Mouse (Mus musculus) adipocyte (in vitro differentiated cells): ENCODE results near the gene Sgip1.

Source experiments
- DNase-seq: peaks from one replicate; pipeline ENCODE4 v3.0.0-alpha.2; 2016; ENCODE audit warnings: low spot score

The Sgip1 gene

DNA sequence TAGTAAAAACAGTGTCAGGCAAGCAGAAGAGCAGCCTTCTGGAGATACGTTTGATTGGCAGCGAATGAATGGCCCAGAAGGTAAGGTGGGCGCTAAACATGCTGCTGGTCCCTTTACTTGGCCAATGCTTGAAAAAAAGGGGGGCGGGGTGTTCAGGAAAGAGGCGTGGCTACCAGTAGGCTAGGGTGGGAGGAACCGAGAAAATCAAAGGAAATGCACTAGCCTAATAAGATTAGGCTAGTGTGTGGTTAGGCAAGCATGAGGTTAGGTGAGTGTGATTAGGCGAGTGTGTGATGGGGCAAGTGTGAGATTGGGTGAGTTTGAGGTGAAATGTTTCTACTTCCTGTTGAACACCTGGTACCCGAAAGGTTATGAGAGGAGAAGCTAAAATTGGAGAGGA is at the start of gene Sgip1:
Gene Sgip1, plus strand, starts transcription at position 11 of the 400 bp plus-strand sequence.
- DNase-seq: no peak

DNA sequence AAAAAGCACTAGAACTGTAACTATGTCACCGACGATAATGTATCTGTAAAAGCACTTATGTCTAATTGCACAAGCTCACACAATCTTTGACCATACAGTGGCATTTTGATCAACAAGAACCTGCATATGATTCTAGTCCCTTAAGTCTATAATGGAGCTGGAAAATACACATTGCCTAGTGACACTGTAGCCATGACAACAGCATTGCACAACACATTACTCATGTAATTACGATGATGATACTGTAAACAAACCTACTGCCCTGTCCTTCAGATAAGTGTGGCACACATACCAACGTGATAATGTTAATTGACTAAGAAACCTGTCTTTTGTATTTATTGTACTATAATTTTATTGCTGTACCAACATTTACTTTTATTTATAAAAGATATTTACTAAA is 49.7 kb upstream of the Sgip1 start:
- DNase-seq: no peak

DNA sequence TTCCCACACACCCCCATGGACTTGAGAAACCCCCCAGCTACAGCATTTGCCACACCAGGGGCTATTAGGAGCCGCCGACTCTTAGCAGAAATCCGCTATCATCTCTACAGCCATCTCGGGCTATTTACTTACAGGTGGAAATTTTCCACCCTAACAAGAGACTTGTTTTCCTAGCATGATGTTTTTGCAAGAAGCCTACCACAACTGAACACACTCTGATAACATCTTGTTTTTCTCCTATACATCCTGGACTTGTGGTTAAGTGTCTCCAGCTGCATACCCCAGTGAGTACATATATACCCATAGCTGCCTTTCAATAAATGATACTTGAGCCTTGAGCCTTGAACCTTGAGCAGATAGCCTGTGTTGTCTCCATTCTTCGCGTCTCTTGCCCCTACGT is 43.1 kb upstream of the Sgip1 start:
- DNase-seq: no peak

DNA sequence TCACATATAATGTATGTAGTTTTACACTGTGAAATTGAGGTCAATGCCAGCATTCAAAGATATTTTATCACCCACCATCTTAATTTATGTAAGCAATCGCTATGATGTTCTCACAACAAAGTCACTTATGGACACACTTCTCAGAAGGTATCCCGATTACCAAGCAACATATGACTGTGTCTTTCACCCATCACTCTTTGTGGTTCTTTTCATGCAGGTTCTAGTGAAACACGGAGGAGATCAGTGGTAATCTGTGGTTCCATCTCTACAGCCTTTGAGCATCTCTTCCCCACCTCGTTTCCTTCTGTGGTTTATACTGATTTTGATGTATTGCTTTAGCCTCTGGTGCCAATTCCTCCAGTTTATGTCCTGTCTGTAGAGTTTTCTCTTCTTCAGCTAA is 29.4 kb upstream of the Sgip1 start:
- DNase-seq: no peak

DNA sequence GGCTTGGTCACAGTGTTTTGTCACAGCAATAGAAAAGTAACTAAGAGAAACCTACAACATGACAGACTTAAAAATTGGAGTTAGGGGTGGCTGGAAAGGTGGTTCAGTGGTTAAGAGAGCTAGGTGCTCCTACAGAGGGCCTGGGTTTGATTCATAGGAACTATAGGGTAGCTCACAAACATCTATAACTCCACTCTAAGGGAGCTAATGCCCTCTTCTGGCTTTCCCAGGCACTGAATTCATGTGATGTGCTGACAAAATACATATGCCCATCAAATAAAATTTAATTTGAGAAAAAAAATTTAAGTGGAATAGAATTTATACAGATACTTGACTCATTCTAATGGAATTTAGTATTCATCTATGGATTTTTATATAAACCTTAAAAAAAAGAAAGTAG is 25.6 kb upstream of the Sgip1 start:
- DNase-seq: no peak

DNA sequence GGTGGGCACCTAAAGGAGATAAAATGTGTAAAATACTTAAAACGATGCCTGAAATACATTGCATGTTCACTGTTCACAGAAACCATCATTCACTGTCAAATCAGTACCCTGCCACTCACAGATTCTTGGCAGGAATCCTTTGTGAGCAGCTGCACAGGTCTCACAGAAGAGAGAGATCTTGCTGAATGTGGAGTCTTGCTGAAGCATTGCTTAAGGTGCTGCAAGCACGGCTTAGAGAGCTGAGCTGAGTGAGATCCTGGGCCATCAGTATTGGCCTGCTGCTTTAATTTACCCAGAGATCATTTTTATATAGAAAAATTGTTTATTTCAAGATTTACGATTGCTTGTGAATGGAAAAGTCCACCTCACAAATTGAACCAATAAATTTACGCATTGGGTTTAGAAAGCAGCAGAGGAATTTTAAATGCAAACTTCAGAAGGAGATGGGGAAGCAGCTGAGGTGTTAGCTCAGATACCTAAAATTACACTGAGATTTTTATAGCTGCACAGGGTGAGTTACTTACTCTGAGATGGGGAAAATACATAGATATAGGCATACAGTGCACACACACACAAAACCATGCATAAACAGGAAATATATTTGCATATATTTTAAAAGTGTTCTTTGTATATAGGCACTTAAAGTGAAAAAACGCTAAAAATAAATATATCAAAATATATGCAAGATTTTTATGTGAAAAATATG is 23.8 kb upstream of the Sgip1 start:
- DNase-seq: no peak

DNA sequence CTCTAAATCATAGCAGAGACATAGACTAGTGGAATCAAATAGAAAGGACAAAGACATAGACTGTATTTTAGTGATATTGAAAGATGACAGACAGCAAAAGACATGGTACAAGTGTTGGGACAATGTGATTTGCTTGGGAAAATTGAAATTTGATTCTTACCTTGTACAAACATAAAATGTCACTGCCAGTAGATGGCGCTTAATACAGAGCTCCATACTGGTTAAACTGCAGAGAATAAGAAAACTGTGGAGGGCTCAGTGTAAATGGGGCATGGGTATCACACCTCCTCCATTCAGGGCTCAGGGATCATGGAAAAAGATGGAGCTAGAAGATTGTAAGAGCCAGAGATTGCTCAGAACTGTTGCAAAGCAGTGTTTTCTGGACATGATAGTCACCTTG is 21.6 kb upstream of the Sgip1 start:
- DNase-seq: peak; percentile 22

DNA sequence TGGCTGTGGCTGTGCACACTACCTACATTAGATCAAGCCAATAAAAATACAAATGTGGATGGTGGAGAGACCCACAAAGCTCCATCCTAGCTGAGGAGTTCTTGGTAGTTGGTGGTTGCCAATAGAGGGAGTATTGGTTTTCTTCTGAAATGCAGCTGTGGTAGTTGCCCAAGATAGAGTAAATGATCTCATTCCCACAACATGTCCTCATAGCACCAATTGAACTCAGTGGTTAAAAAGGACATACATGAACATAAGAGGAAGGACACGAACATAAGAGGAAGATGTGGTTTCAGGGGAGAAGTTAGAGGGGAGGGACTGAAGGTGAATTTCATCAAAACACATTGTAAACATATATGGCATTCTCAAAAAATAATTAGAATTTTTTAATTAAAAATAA is 21.1 kb upstream of the Sgip1 start:
- DNase-seq: no peak

DNA sequence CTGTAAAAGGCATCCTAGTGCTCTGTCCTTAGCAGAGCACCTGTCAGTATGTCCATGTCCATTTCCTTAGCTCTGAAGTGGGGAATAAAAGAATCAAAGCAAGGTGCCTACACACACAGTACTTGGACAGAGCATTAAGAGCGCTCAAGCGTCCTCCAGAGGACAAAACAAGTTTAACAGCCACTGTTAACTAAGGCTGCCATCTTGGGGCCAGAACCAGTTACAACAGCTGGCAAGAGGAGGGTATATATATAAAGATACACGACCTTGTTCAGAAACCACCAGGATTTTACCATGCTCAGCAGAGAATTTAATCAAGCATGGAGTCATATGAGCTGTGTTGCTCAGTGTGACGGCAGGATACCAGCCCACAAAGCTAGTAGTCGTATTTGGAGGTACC is 16.7 kb upstream of the Sgip1 start:
- DNase-seq: no peak

DNA sequence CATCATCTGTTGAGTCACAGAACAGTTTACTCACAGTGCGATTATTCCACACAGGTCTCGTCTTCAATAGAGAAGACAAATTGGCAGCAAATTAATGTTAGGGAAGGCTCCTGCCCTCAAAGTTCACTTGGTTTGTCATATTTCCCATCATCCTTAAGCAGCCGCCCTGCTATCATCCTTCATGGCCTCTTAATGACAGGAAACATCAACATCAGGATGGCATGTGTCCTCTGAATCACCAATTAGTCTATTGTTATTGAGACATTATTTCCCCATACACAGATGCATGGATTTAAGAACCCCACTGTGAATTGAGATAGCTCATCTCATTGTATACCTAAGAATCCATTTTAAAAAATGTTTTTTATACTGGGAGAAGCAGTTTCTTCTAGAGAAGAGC is 10.1 kb upstream of the Sgip1 start:
- no peak for DNase-seq

DNA sequence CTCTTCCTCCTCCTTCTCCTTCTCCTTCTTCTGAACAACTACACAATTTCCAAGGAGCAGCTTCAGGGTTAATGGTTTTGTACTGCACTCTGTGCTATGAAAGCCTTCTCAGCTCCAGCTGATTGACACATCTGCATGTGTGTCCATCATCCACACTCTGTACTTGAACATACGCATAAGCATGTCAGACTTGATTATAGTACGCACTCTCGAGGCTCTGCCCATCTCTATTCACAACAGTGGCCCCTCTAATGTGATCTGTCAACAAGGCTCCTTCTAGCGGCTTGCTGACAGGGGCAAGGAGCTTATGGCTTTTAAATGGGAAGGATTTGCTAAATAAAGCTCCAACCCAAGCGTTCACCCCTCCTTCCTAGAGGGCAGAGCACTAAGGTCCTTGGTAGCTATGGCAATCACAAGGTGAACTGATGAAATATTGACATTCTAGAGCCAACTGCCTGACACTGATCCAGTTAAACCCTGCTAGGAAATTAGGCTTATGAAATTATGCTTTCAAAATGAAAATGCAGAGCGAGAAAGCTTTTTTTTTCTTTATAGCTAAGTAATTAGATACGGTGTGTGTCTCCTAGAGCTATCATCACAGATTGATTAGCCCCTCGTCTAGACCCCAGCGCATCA is 7.0 kb upstream of the Sgip1 start:
- no peak for DNase-seq

DNA sequence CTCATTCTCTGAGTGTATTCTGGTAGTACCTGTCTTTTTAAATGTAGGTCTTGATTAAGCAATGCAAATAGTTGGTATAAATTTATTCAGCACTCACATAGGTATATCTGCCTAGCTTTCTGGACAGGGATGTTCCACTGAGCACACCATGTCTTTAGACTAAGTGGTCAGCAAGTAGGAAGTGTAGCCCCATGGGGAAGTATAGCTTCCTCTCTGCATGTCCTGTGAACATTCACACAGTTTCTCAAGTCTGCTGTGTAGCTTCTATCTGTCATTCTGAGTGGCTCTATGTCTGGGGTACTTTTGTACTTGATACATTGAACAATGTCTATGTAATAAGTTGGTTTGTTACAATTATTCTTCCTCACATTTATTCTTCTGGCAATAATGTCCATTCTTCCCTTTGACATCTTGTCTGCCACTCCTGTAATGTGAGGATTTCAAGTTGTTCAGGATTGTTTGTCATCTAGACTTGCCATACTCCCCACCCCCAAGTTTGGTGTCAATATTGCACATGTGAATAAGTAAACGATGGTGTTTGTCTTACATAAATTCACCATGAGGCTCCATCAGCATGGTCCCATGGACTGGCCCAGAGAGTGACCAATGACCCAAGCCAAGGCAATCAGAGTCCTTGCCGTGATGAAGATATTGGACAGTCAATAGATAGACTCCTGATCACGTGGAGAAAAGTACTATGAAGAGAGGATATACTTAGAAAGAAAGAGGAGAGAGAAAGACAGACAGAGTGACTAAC is 12.4 kb downstream of the Sgip1 start:
- DNase-seq: no peak

DNA sequence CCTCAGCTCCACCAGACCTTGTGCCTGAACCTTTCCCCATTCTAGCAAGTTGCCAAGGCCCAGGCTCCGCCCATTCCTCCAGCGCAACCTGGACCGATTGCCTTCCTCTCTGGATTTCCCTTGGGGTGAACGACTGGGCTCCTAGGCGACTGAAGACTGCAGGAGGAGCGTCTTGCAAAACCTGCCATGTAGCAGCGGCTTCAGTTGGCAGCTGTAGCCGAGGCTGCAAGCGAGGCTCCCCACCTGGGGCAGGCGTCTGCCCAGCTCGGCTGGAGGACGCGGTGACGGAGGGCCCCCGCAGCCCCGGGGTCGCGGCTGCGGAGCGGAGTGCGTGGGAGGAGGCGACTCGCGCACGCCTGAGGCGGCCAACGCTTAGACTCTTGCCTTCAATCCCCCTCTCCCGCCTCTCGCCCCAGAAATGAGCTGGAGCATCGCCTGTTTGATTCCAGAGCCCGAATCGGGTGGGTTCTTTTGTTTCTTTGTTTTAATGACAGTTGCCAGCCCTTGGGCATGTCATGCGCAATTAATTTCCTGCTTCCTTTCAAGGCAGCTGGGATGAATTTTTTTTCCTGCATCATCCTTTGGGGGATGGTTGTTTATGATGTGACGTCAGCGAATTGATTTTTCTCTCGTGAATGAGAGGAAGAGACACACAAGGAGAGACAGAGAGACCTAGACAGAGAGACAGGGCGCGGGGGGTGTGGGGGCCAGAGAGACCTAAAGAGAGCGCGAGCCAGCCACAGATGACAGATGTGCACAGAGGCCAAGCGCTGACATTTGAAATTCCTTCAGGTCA is 18.2 kb downstream of the Sgip1 start:
- no peak for DNase-seq

DNA sequence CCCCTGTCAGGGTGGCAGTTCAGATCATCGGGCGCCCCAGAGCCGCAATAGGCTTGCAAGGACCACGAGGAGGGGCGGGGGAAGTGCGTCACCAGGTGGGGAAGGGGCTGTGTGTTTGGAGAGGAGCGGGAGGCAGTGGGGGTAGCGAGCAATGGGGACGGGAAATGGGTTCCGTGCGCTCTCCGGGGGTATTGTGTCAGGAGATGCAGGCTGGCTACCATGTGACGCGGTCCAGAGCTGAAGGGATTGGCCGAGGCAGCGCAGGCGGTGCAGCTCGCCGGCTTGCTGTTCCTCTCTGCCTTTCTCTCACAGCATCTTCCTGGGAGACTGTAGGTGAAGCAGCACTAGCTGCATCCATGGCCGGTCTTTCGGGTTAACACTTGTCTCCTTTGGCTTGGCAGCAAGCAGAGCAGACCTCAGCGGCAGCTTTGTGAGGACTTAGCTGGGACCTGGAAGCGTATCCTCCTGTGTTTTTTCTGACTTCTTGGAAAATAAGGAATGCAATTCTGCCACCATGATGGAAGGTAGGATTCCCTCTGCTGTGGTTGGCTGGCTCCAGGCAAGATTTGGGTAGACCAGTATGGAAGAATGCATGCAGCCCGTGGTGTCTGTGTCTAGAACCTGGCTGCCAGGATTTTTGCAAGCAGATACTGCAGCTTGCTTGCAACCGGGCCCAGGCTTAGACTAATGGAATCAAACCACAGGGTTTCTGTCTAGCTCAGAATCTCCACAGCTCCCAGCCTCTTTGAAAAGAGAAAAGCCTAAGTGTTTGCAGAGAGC is 19.1 kb downstream of the Sgip1 start:
- no peak for DNase-seq

DNA sequence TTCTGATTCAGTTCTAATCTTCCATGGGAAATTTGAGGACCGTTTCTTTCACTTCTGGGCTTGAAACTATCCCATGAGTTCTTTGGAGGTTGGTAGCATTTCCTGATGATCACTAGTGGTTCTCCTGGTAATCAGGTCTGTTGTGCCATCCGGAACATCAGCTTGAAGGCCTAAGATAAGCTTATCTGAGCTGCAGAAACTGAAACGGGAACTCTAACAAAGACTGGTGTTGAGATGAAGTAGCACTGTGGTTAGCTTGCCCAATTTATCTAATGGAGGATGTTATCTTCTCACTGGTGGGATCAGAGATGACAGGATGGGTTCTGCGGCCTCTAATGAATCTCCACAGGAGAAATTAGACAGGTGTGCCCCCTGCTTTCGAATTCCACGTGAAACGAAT is 21.0 kb downstream of the Sgip1 start:
- no peak for DNase-seq

DNA sequence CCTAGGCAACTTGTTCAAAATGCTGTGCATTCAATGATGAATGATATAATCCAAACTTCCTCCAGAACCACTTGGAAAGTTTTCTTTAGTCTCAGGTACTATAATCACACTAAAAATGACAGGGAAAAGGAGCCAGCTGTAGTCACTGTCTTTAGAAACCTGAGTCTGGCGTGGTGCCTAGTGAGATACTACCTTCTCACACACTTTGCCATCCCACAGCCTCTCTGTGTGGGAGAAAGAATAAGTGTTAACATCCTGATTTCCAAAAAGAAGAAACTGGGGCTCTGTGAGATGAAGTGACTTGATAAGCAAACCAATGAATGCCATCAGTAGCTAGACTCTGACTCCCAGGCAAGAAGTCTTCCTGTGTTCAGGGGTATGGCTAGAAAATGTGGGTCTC is 28.0 kb downstream of the Sgip1 start:
- DNase-seq: no peak

DNA sequence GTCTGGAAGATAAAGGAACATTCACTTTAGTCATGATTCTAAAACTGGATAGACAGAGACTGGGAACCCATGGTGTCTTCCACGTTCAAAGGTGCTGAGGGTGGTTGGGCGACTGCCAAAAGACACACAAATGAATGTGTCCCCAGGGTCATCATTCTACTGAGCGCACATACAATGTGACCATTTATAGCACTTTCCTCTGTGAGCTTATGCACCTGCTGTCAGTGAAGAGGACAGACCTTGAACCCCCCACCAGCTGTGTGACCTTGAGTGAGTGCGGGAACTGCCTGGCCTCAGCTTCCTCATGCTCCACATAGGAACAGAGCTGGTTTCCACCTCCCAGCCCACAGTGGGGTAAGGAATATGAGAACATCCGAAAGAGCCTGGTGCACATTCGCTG is 28.8 kb downstream of the Sgip1 start:
- no peak for DNase-seq

DNA sequence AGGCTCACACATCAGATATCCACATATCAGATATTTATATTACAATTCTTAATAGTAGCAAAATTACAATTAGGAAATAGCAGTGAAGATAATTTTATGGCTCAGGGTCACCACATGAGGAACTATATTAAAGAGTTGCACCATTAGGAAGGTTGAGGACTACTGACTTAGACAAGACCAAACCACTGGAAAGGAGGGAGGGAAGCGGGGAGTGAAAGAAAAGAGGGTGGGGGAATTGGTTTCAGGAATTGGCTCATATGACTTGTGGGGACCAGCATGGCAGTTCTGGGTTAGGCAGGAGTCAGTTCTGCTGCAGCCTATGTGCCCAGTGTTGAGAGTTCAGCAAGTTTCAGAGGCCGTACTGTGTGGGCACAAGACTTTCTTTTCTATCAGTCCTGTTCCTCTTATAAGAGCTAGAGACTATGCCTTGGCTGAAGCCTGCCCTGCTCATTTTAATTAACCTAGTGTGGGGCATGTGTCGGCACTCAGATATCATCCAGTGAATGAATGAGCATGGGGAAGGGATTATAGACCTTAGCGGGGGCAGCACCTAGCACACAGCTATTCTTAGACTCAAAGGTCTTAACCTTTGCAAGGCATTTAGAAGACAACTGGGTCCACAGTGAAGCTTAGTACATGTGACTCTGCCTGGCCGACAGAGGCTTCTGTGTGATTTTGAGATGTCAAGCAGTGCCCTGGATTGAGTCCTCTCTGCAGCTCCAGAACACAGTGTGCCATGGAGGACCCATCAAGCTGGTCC is 30.7 kb downstream of the Sgip1 start:
- no peak for DNase-seq

DNA sequence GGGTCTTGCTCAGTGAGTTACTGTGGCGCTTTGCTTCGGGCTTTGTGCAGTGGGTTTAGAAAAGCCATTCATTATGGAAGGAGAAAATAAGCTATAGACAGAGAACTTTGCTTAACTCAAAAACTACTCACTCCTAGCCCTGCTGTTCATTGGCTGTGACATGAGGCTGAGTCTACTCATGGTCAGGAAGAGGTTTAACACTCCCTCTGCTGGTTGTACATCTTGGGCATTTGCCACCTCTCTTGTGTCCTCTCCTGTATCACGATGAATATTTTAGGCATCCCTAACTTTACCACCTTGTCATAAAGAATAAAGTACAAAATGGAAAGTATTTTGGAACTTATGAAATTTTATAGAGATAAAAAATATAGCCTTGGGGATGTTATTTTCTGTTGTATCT is 32.1 kb downstream of the Sgip1 start:
- DNase-seq: no peak

DNA sequence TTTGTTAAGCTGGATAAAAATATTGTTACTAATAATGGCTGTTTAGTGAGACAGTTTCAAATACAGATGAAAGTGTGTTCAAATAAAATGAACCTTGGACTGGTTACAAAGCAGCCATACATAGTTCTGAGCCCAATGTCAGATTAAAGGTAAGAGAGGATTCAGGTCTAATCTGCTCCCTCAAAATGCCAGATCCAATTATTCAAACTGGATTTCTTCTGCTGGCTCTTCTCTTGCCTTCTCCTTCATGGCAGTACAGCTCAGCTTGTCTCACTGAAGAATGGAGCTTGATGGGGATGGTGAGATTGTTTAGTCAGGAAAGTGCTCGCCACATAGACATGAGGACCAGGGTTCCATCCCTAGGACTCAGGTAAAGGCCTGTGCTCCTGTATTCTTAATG is 32.7 kb downstream of the Sgip1 start:
- DNase-seq: no peak

DNA sequence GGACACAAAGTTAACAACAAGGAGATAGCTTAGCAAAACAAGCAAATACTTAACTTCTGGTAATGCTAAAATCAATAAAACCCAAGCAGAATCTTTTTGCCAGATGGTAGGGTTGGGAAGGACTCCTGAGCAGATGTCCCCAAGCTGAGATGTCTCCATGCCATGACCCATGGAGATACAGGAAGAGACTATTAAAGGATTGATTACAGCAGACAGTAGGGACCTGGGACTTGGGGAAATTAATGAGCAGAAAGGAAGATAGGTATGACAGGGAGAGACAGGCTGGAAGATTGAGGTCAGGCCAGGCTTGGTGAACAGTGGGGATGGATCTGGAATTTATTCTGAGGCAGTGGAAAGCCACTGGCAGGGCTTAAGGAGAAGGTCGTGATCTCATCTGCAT is 33.5 kb downstream of the Sgip1 start:
- DNase-seq: no peak
